Mouse (Mus musculus): ENCODE measurements around the gene Btnl10. TPM values are rescaled to one million over a fixed set of nuclear protein-coding genes. Genes with fewer than 3 reads are reported as not detected.
A peak's percentile ranks its signal among the peaks of the same experiment; 100 is the strongest.

The Btnl10 gene
- total RNA-seq, 2 experiments from 2014 or later: 296 to 558 TPM

- no peak for ATAC-seq (replicated peaks; ENCODE audit: low FRiP score, poor library complexity, severe bottlenecking)
These were observed 38.2 kb downstream of the Btnl10 start for GRCm38 (mm10) chr11:58955868-58956257.

- no peak for ATAC-seq (replicated peaks; ENCODE audit: low FRiP score, poor library complexity, severe bottlenecking)
These were observed 39.7 kb downstream of the Btnl10 start for GRCm38 (mm10) chr11:58957226-58957914.

GRCm38 (mm10) chr11:58958536-58958935 is 40.8 kb downstream of the Btnl10 start:
- ATAC-seq (replicated peaks; ENCODE audit: low FRiP score, poor library complexity, severe bottlenecking): no peak

- no peak for ATAC-seq (replicated peaks; ENCODE audit: low FRiP score, poor library complexity, severe bottlenecking)
These were observed 41.6 kb downstream of the Btnl10 start for GRCm38 (mm10) chr11:58959186-58959825.

- ATAC-seq (replicated peaks; ENCODE audit: low FRiP score, poor library complexity, severe bottlenecking): peak; percentile 82
These were observed 42.3 kb downstream of the Btnl10 start for GRCm38 (mm10) chr11:58959921-58960465.

GRCm38 (mm10) chr11:58961364-58962177 is 43.9 kb downstream of the Btnl10 start:
- no peak for ATAC-seq (replicated peaks; ENCODE audit: low FRiP score, poor library complexity, severe bottlenecking)

- ATAC-seq (replicated peaks; ENCODE audit: low FRiP score, poor library complexity, severe bottlenecking): no peak
These were observed 45.8 kb downstream of the Btnl10 start for GRCm38 (mm10) chr11:58963543-58963942.

GRCm38 (mm10) chr11:58964216-58964615 is 46.5 kb downstream of the Btnl10 start:
- ATAC-seq (replicated peaks; ENCODE audit: low FRiP score, poor library complexity, severe bottlenecking): no peak

- no peak for ATAC-seq (replicated peaks; ENCODE audit: low FRiP score, poor library complexity, severe bottlenecking)
These were observed 47.5 kb downstream of the Btnl10 start for GRCm38 (mm10) chr11:58965001-58965760.

- peak; percentile 66 for ATAC-seq (replicated peaks; ENCODE audit: low FRiP score, poor library complexity, severe bottlenecking)
These were observed 49.6 kb downstream of the Btnl10 start for GRCm38 (mm10) chr11:58967346-58967745.

- ATAC-seq (replicated peaks; ENCODE audit: low FRiP score, poor library complexity, severe bottlenecking): no peak
These were observed 50.8 kb downstream of the Btnl10 start for GRCm38 (mm10) chr11:58968551-58968950.

GRCm38 (mm10) chr11:58969027-58969426 is 51.3 kb downstream of the Btnl10 start:
- no peak for ATAC-seq (replicated peaks; ENCODE audit: low FRiP score, poor library complexity, severe bottlenecking)

- ATAC-seq (replicated peaks; ENCODE audit: low FRiP score, poor library complexity, severe bottlenecking): no peak
These were observed 52.0 kb downstream of the Btnl10 start for GRCm38 (mm10) chr11:58969659-58970058.

- no peak for ATAC-seq (replicated peaks; ENCODE audit: low FRiP score, poor library complexity, severe bottlenecking)
These were observed 53.3 kb downstream of the Btnl10 start for GRCm38 (mm10) chr11:58970831-58971530.

GRCm38 (mm10) chr11:58971796-58972195 is 54.1 kb downstream of the Btnl10 start:
- no peak for ATAC-seq (replicated peaks; ENCODE audit: low FRiP score, poor library complexity, severe bottlenecking)

- no peak for ATAC-seq (replicated peaks; ENCODE audit: low FRiP score, poor library complexity, severe bottlenecking)
These were observed 56.7 kb downstream of the Btnl10 start for GRCm38 (mm10) chr11:58974414-58974813.
